Comparison of ENCODE assay signal across 8 mouse cellular contexts in the genomic region with DNA sequence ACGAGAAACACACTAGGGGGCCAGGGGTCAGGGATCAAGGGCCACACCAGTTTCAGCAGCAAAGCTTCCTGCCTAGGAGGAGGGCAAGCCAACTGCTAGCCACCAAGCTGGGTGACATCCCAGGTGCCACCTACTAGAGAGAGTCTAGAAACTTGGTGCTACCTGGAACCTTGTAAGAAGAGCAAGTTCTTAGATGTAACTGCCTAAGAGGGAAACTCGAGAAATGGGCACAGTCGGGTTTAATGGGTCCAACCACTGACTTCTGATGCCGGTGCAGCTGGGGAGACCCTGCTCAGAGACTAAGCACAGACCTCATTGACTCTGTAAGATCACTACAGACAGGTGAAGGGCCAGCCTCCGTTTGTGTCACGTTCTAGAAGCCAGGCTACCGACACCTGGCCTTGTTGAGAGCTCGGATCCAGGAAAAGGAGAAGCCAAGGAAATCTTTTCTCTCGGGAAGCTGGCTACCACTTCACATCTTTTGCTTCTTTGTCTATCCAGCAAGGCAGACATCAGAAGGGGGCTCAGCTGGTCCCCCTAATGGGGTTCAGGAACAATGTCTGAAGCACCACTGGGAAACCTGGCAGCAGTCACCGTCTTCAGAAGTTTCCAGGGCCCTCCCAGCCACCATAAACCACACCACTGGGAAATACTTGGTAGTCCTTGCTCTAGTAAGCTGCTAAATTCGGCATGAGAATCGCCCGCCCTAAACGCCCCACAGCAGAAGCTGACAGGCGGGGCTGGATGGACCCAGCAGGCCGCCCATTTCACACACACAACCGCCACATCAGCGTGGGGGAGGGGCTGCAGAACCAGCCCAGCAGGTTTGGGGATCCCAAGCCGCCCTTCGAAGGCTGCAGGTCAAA. TPM values are rescaled to one million over a fixed set of nuclear protein-coding genes. Genes with fewer than 3 reads are reported as not detected.
DNase-seq lines count a peak whose midpoint lies in the region; ATAC-seq and TF ChIP-seq lines count a peak whose summit lies in the region.

No protein-coding gene starts in this region.

- 4% methylated on average over 20 of the region's 20 CpGs for WGBS in heart, postnatal 0 days

- H3K4me2 ChIP-seq in heart, postnatal 0 days (ENCODE audit: low read depth, low read length) = peak overlapping the region; percentile 98

- H3K27ac ChIP-seq in bone marrow macrophage, adult 2 months (ENCODE audit: insufficient read depth, low read depth, low read length) = peak overlapping the region; percentile 97
- H3K27ac ChIP-seq in heart, postnatal 0 days (ENCODE audit: low read depth) = peak overlapping the region; percentile 100

- TF ChIP-seq CTCF in bone marrow macrophage, adult 2 months (IDR thresholded peaks at IDR 0.05; ENCODE audit: low read depth, low read length) = no peak; the same call in 1 of the 2 replicates
- no peak for TF ChIP-seq CTCF in heart, postnatal 0 days (IDR thresholded peaks at IDR 0.05; ENCODE audit: low read depth)

- H3K4me3 ChIP-seq in bone marrow macrophage, adult 2 months (ENCODE audit: insufficient read depth, low read length) = peak overlapping the region; percentile 53
- peak overlapping the region; percentile 92 for H3K4me3 ChIP-seq in heart, postnatal 0 days (ENCODE audit: low read depth, low read length)

- no peak for TF ChIP-seq EP300 in heart, postnatal 0 days (IDR thresholded peaks at IDR 0.05; ENCODE audit: low read depth)

- peaks cover 12% of the 10 kb centered on the region for H3K4me1 ChIP-seq in bone marrow macrophage, adult 2 months (ENCODE audit: control insufficient read depth, insufficient read depth, low read length)
- peaks cover 44% of the 10 kb centered on the region for H3K4me1 ChIP-seq in heart, postnatal 0 days (ENCODE audit: control insufficient read depth, insufficient read depth)

- H3K27me3 ChIP-seq in heart, postnatal 0 days (ENCODE audit: control insufficient read depth, insufficient read depth, low read length) = no peaks in the 10 kb centered on the region

- no peaks in the 10 kb centered on the region for H3K36me3 ChIP-seq in heart, postnatal 0 days (replicated peaks; ENCODE audit: control insufficient read depth, insufficient read depth, low read length)

- H3K9me3 ChIP-seq in heart, postnatal 0 days (replicated peaks; ENCODE audit: control insufficient read depth, low read length) = no peaks in the 10 kb centered on the region

- peak overlapping the region; percentile 95 for H3K9ac ChIP-seq in heart, postnatal 0 days (replicated peaks; ENCODE audit: low read depth, low read length)

- ATAC-seq in heart, postnatal 0 days (ENCODE audit: insufficient read depth, low read depth) = no peak

- TF ChIP-seq POLR2A in bone marrow macrophage, adult 2 months (IDR thresholded peaks at IDR 0.05; ENCODE audit: borderline replicate concordance, low read depth, low read length) = 0 out of 2 replicates have a peak, but pooled peaks have one; percentile 31

- peak; percentile 72 for DNase-seq in CD4-positive helper T cell, adult 2 months (ENCODE audit: low read depth, low spot score)
- peak; percentile 89 for DNase-seq in fibroblast of lung, adult 2 months (ENCODE audit: low read depth)
- DNase-seq in heart, postnatal 0 days (ENCODE audit: low spot score) = peak; percentile 84
- peak; percentile 87 to 93 for DNase-seq in kidney, postnatal 4 days
- DNase-seq in lung, postnatal 14 days = peak; percentile 91
- DNase-seq in right cerebral cortex, postnatal 10 days (ENCODE audit: low spot score in 2 of 2) = peak; percentile 85 to 86
- DNase-seq in urinary bladder, postnatal 25 days (ENCODE audit: low spot score) = peak; percentile 92

RNA-seq across cellular contexts. Expression of a gene that starts 4.7 kb away (rescaled TPM):
- 27.3 and 28.2 TPM in 2 replicates for polyA plus RNA-seq in bone marrow macrophage, adult 2 months (2012; ENCODE audit: insufficient read depth, insufficient read length, missing spikeins)
- 5.5 and 6.1 TPM in 2 replicates for total RNA-seq in heart, postnatal 0 days (2014; rRNA removed; ENCODE audit: low replicate concordance)
- polyA plus RNA-seq in heart, postnatal 0 days (2015; fragmentation: Nextera tagmentation; extraction: Ambion mirVana) = 4.9 and 5.1 TPM in 2 replicates

RNA-seq across cellular contexts. Expression of a gene that starts 4.8 kb away (rescaled TPM):
- polyA plus RNA-seq in bone marrow macrophage, adult 2 months (2012; ENCODE audit: insufficient read depth, insufficient read length, missing spikeins) = 1.8 and 2.7 TPM in 2 replicates
- 1.4 and 2.1 TPM in 2 replicates for total RNA-seq in heart, postnatal 0 days (2014; rRNA removed; ENCODE audit: low replicate concordance)
- 0.71 and 1.1 TPM in 2 replicates for polyA plus RNA-seq in heart, postnatal 0 days (2015; fragmentation: Nextera tagmentation; extraction: Ambion mirVana)

RNA-seq across cellular contexts. Expression of a gene that starts 31.9 kb away (rescaled TPM):
- polyA plus RNA-seq in bone marrow macrophage, adult 2 months (2012; ENCODE audit: insufficient read depth, insufficient read length, missing spikeins) = 31.0 and 31.4 TPM in 2 replicates
- total RNA-seq in heart, postnatal 0 days (2014; rRNA removed; ENCODE audit: low replicate concordance) = 11.2 and 19.5 TPM in 2 replicates
- 54.0 and 54.9 TPM in 2 replicates for polyA plus RNA-seq in heart, postnatal 0 days (2015; fragmentation: Nextera tagmentation; extraction: Ambion mirVana)

RNA-seq across cellular contexts. Expression of a gene that starts 45.2 kb away (rescaled TPM):
- polyA plus RNA-seq in bone marrow macrophage, adult 2 months (2012; ENCODE audit: insufficient read depth, insufficient read length, missing spikeins) = not detected in 2 replicates
- 0.43 and 0.92 TPM in 2 replicates for total RNA-seq in heart, postnatal 0 days (2014; rRNA removed; ENCODE audit: low replicate concordance)
- polyA plus RNA-seq in heart, postnatal 0 days (2015; fragmentation: Nextera tagmentation; extraction: Ambion mirVana) = not detected in 2 replicates
